Comparison of ENCODE assay signal across 12 mouse cellular contexts in the genomic region with DNA sequence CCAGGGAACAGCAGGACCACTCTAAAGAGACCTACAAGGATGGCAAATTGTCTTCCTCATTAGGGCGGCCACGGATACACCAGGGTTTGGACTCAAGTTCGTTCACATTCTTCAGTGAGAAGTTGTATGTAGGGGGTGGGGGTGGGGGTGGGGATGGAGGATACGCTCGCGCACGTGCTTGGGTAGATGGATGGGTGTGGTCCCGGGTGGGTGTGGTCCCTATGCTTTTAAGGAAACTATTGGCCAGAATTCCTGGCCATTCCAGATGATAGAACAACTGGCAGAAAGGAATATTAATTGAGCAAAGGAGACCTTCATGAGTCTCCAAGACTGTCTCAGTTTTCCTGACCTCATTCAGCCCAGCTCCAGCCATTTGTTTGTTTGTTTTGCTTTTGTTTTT.
"Had no signal": no experiment of that assay in that cellular context is flagged by ENCODE, and none has a peak within 500 bp of the region (broad histone marks: within the 10 kb centered on the region; RNA-seq: fewer than 3 reads in every experiment).

No protein-coding gene starts in this region.

- DNase-seq: gastrocnemius, adult 2 months; gastrocnemius, postnatal 10 days; gastrocnemius, postnatal 25 days; heart, adult 2 months; heart, postnatal 14 days; heart, postnatal 36 days; kidney, adult 2 months; kidney, postnatal 10 days; kidney, postnatal 25 days; kidney, postnatal 4 days; liver; liver, embryonic 13.5 days had no signal
